Mouse (Mus musculus) CH12.LX (cell line): Measurements from ENCODE around the gene Stxbp5l.

Experiments
- CHD1 ChIP-seq: IDR thresholded peaks from 2 replicates; pipeline ENCODE4 v1.6.1; 2012; ENCODE audit warnings: low read depth, low read length, improper control_type of control experiment, inconsistent platforms
- CHD2 ChIP-seq: IDR thresholded peaks from 2 replicates; pipeline ENCODE4 v1.6.1; 2011; ENCODE audit warnings: low read length, improper control_type of control experiment
- CTCF ChIP-seq, 2 experiments: IDR thresholded peaks in 1 of 2; conservative IDR thresholded peaks in 1 of 2; 2 replicates each; pipeline ENCODE4 v1.5.1; 2011 to 2012; ENCODE audit warnings: low read depth in 2 of 2, low read length in 2 of 2, improper control_type of control experiment in 1 of 2, inconsistent platforms in 1 of 2, mild to moderate bottlenecking in 1 of 2, moderate library complexity in 1 of 2
- ELF1 ChIP-seq: IDR thresholded peaks from 2 replicates; pipeline ENCODE4 v1.6.1; 2014; ENCODE audit warnings: low read depth, mild to moderate bottlenecking, inconsistent platforms, low read length, improper control_type of control experiment
- EP300 ChIP-seq: IDR thresholded peaks from 2 replicates; pipeline ENCODE4 v1.6.1; 2011; ENCODE audit warnings: low read length, improper control_type of control experiment
- GABPA ChIP-seq: IDR thresholded peaks from 2 replicates; pipeline ENCODE4 v1.6.1; 2012; ENCODE audit warnings: low read depth, low read length, improper control_type of control experiment, inconsistent platforms; ENCODE audit not compliant: insufficient replicate concordance
- MAX ChIP-seq: IDR thresholded peaks from 2 replicates; pipeline ENCODE4 v1.6.1; 2011; ENCODE audit warnings: low read length, improper control_type of control experiment
- NELFE ChIP-seq: IDR thresholded peaks from 2 replicates; pipeline ENCODE4 v1.6.1; 2011; ENCODE audit warnings: low read depth, low read length, improper control_type of control experiment
- POLR2A ChIP-seq: IDR thresholded peaks from 2 replicates; pipeline ENCODE4 v1.6.1; 2011; ENCODE audit warnings: low read depth, mild to moderate bottlenecking, improper control_type of control experiment, low read length
- RAD21 ChIP-seq: IDR thresholded peaks from 2 replicates; pipeline ENCODE4 v1.6.1; 2011; ENCODE audit warnings: low read depth, mild to moderate bottlenecking, low read length, improper control_type of control experiment, moderate library complexity
- TCF12 ChIP-seq: IDR thresholded peaks from 2 replicates; pipeline ENCODE4 v1.6.1; 2014; ENCODE audit warnings: low read depth, mild to moderate bottlenecking, inconsistent platforms, low read length, improper control_type of control experiment
- UBTF ChIP-seq: IDR thresholded peaks from 2 replicates; pipeline ENCODE4 v1.6.1; 2012; ENCODE audit warnings: low read depth, mild to moderate bottlenecking, inconsistent platforms, low read length, improper control_type of control experiment, moderate library complexity
- ZKSCAN1 ChIP-seq: IDR thresholded peaks from 2 replicates; pipeline ENCODE4 v1.6.1; 2012; ENCODE audit warnings: low read depth, inconsistent platforms, low read length, improper control_type of control experiment, borderline replicate concordance
- ZNF384 ChIP-seq: IDR thresholded peaks from 2 replicates; pipeline ENCODE4 v1.6.1; 2012; ENCODE audit warnings: low read depth, low read length, improper control_type of control experiment, inconsistent platforms

DNA sequence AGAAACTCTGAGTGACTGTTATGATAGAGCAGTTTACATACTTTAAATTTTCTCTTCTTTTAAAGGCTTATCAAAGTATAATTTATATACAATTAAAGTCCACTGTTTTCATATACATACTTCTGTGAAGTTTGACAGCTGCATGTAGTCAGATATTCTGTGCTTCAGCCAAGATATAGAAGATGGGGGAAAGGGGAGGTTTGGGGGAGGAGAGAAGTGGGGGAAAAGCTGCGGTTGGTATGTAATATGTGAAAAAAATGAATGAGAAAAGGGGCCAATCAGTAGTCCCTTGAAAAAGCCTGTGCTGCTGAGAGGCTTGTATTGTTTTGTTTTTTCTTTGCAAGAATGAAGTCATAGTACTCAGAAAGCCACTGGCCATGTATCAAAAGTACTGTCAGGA is 295.1 kb downstream of the Stxbp5l start:
- TF ChIP-seq POLR2A: no peak
- TF ChIP-seq CTCF (conservative IDR thresholded peaks at IDR 0.05 in 1 of 2, IDR thresholded peaks at IDR 0.05 in 1 of 2; ENCODE audit: low read depth in 2 of 2, low read length in 2 of 2): no peak
- no peak for TF ChIP-seq CHD1
- TF ChIP-seq RAD21: no peak
- no peak for TF ChIP-seq UBTF
- TF ChIP-seq CHD2: no peak
- no peak for TF ChIP-seq NELFE
- TF ChIP-seq ZNF384: no peak
- TF ChIP-seq ZKSCAN1: no peak
- TF ChIP-seq MAX: no peak
- no peak for TF ChIP-seq TCF12
- TF ChIP-seq EP300: no peak
- no peak for TF ChIP-seq GABPA
- TF ChIP-seq ELF1: no peak
